In the genomic region with DNA sequence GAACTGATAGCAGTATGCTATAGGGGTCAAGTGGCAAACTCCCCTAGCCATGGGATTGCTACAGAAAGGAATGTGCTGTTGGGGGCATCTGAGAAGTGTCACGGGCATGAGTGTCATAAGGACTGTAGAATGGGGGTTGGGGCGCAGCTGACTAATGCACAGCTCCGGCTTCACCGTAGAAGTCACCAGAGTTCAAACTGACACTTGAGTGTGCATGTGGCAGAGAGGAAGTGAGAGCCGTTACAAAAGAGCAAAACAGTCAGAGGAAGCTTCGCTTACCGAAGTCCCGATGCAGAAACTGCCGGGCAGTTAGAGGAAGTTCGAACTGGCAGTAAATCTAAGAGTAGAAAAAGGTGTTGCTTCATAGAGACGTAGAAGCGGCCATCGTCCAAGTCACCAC, we compare ENCODE assay signal across 10 mouse cellular contexts. TPM values are rescaled to one million over a fixed set of nuclear protein-coding genes. Genes with fewer than 3 reads are reported as not detected.
DNase-seq lines count a peak whose midpoint lies in the region; ATAC-seq and TF ChIP-seq lines count a peak whose summit lies in the region.
"Had no signal": no experiment of that assay in that cellular context is flagged by ENCODE, and none has a peak within 500 bp of the region (broad histone marks: within the 10 kb centered on the region; RNA-seq: fewer than 3 reads in every experiment).

No protein-coding gene starts in this region.

- 0 out of 2 replicates have a peak, but pooled peaks have one; percentile 14 for TF ChIP-seq EP300 in heart, adult 2 months (IDR thresholded peaks at IDR 0.05; ENCODE audit: insufficient read depth, low read depth, low read length)

- no peaks in the 10 kb centered on the region for H3K27me3 ChIP-seq in heart, adult 2 months (ENCODE audit: control insufficient read depth, insufficient read depth, low read length)
- H3K27me3 ChIP-seq in liver, embryonic 13.5 days: no peaks in the 10 kb centered on the region
- no peaks in the 10 kb centered on the region for H3K27me3 ChIP-seq in small intestine, adult 2 months (ENCODE audit: control insufficient read depth, insufficient read depth, low read length)

- H3K36me3 ChIP-seq in heart, adult 2 months (ENCODE audit: control insufficient read depth, insufficient read depth, low read length): no peaks in the 10 kb centered on the region
- no peaks in the 10 kb centered on the region for H3K36me3 ChIP-seq in liver, embryonic 13.5 days
- H3K36me3 ChIP-seq in small intestine, adult 2 months (ENCODE audit: control insufficient read depth, insufficient read depth, low read length): no peaks in the 10 kb centered on the region

- H3K4me1 ChIP-seq in heart, adult 2 months (ENCODE audit: control insufficient read depth, insufficient read depth, low read length): peaks cover 3% of the 10 kb centered on the region
- H3K4me1 ChIP-seq in liver, embryonic 13.5 days (replicated peaks): peaks cover 18% of the 10 kb centered on the region; the same call in 1 of the 2 replicates
- H3K4me1 ChIP-seq in small intestine, adult 2 months (ENCODE audit: control insufficient read depth, insufficient read depth, insufficient read length, low read length): peaks cover 2% of the 10 kb centered on the region; the same call in 1 of the 2 replicates

- TF ChIP-seq POLR2A in heart, adult 2 months (IDR thresholded peaks at IDR 0.05; ENCODE audit: insufficient read depth, low read depth, low read length): no peak
- TF ChIP-seq POLR2A in small intestine, adult 2 months (IDR thresholded peaks at IDR 0.05; ENCODE audit: low read depth, low read length): no peak

- ATAC-seq in liver, embryonic 13.5 days (ENCODE audit: low read depth): peak; percentile 55; the same call in 1 of the 2 replicates

- intact Hi-C loops in heart, postnatal 25 days (cut with DNase I): loop anchor here (2.0 to 5.0 kb wide), 4 partner anchors 69 to 451 kb away; a partner anchor contains a TSS
- intact Hi-C loops in heart, adult 2 months (cut with DNase I): loop anchor here (5.0 kb wide), 3 partner anchors 94 to 449 kb away; no protein-coding TSS in a partner anchor

- H3K9me3 ChIP-seq in liver, embryonic 13.5 days (replicated peaks): no peaks in the 10 kb centered on the region

- no peak for TF ChIP-seq CTCF in heart, adult 2 months (IDR thresholded peaks at IDR 0.05)
- TF ChIP-seq CTCF in small intestine, adult 2 months (IDR thresholded peaks at IDR 0.05; ENCODE audit: extremely low read depth, insufficient read length, insufficient replicate concordance, low read depth, low read length): no peak

- H3K4me2 ChIP-seq in liver, embryonic 13.5 days: peak overlapping the region; percentile 11; the same call in 1 of the 2 replicates

- H3K9ac ChIP-seq in heart, adult 2 months (ENCODE audit: low read depth, low read length): no peak overlapping the region
- no peak overlapping the region for H3K9ac ChIP-seq in liver, embryonic 13.5 days

- 27% methylated on average over 13 of the region's 13 CpGs for WGBS in heart, adult 2 months
- WGBS in liver, embryonic 13.5 days (ENCODE audit: insufficient replicate concordance): 13% methylated on average over 13 of the region's 13 CpGs
- 69% methylated on average over 13 of the region's 13 CpGs for WGBS in small intestine, adult 2 months

- no peak overlapping the region for H3K27ac ChIP-seq in heart, adult 2 months
- peak overlapping the region; percentile 37; the same call in 1 of the 2 replicates for H3K27ac ChIP-seq in liver, embryonic 13.5 days
- peak overlapping the region; percentile 13; the same call in 1 of the 2 replicates for H3K27ac ChIP-seq in small intestine, adult 2 months (ENCODE audit: insufficient read depth, low read depth, low read length)

- DNase-seq in heart, adult 11 months: peak; percentile 97
- no peak for DNase-seq in heart, postnatal 25 days (ENCODE audit: low spot score)
- peak; percentile 28 to 68 for DNase-seq in heart, adult 2 months
- DNase-seq in liver, embryonic 13.5 days: no peak
- DNase-seq in urinary bladder, adult 2 months (ENCODE audit: low spot score): no peak
- DNase-seq in urinary bladder, postnatal 25 days (ENCODE audit: low spot score): no peak
- no peak for DNase-seq in right cerebral cortex, postnatal 25 days

- no peak overlapping the region for H3K4me3 ChIP-seq in heart, adult 2 months
- no peak overlapping the region for H3K4me3 ChIP-seq in liver, embryonic 13.5 days (replicated peaks)
- no peak overlapping the region for H3K4me3 ChIP-seq in small intestine, adult 2 months (ENCODE audit: low read depth, low read length)
- H3K4me3 ChIP-seq: myocyte had no signal

- H3K79me2 ChIP-seq in heart, adult 2 months (replicated peaks; ENCODE audit: control insufficient read depth, insufficient read depth, low read length): no peaks in the 10 kb centered on the region

RNA-seq across cellular contexts. Expression of a gene that starts 20.6 kb away (rescaled TPM):
- not detected for total RNA-seq in heart, postnatal 25 days (2021)
- total RNA-seq in heart, adult 2 months (2021): not detected
- polyA plus RNA-seq in heart, adult 2 months (2012; rRNA removed): not detected in 2 replicates
- 0.20 and 0.25 TPM in 2 replicates for polyA plus RNA-seq in liver, embryonic 13.5 days (2015; fragmentation: Nextera tagmentation; extraction: Ambion mirVana)
- not detected in 2 replicates for polyA plus RNA-seq in small intestine, adult 2 months (2012; rRNA removed)
- polyA plus RNA-seq in urinary bladder, adult 2 months (2012; rRNA removed): 0.14 and 0.18 TPM in 2 replicates
- total RNA-seq: ES-E14 had no signal
- polyA plus RNA-seq: myocyte had no signal

Comparison
In these comparisons a context has a peak if more than half of its experiments do, and no peak if none do; other contexts are left out.
1. DNase-seq: peak in heart, adult 11 months (single experiment) and heart, adult 2 months (2 of 2); none in heart, postnatal 25 days (single experiment), liver, embryonic 13.5 days (single experiment), urinary bladder, adult 2 months (single experiment), urinary bladder, postnatal 25 days (single experiment) and right cerebral cortex, postnatal 25 days (single experiment).